ENCODE assay signal across 10 mouse cellular contexts in the genomic region with DNA sequence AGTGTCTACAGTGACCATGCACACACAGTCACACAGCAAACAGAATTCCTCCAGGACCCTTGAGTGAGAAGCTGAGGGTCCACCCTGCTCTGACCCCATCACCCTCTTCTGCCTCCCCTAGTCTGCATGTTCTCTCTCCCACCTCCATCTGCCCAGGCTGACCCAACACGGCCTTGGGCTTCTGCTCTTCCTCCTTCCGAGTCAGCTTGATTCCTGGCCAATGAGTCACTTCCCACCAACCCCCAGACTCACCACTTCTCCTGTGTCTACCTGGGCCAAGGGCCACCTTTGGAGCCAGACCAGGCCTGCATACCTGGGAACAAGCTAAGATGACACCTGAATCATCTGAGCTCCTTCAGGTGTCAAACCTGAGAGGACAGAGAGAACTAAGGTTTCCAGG. TPM values are rescaled to one million over a fixed set of nuclear protein-coding genes. Genes with fewer than 3 reads are reported as not detected.
DNase-seq lines count a peak whose midpoint lies in the region; ATAC-seq and TF ChIP-seq lines count a peak whose summit lies in the region.
"Had no signal": no experiment of that assay in that cellular context is flagged by ENCODE, and none has a peak within 500 bp of the region (broad histone marks: within the 10 kb centered on the region; RNA-seq: fewer than 3 reads in every experiment).

No protein-coding gene starts in this region.

- no peaks in the 10 kb centered on the region for H3K79me2 ChIP-seq in heart, adult 2 months (replicated peaks; ENCODE audit: control insufficient read depth, insufficient read depth, low read length)

- H3K9ac ChIP-seq in heart, embryonic 12.5 days = 0 out of 2 replicates have a peak overlapping the region, but pooled peaks have one; percentile 15
- H3K9ac ChIP-seq in heart, adult 2 months (ENCODE audit: low read depth, low read length) = no peak overlapping the region
- no peak overlapping the region for H3K9ac ChIP-seq in liver, embryonic 12.5 days
- no peak overlapping the region for H3K9ac ChIP-seq in liver, embryonic 11.5 days (ENCODE audit: low read depth, low read length)
- no peak overlapping the region for H3K9ac ChIP-seq in stomach, embryonic 15.5 days
- H3K9ac ChIP-seq: limb, embryonic 13.5 days; midbrain, embryonic 12.5 days had no signal

- no peaks in the 10 kb centered on the region for H3K9me3 ChIP-seq in heart, embryonic 12.5 days (replicated peaks)
- no peaks in the 10 kb centered on the region for H3K9me3 ChIP-seq in liver, embryonic 12.5 days (replicated peaks)
- H3K9me3 ChIP-seq in liver, embryonic 11.5 days (ENCODE audit: control insufficient read depth, low read length) = no peaks in the 10 kb centered on the region
- H3K9me3 ChIP-seq in stomach, embryonic 15.5 days = no peaks in the 10 kb centered on the region
- H3K9me3 ChIP-seq: limb, embryonic 13.5 days; midbrain, embryonic 12.5 days had no signal

- no peak for ATAC-seq in heart, embryonic 12.5 days (ENCODE audit: insufficient number of reproducible peaks, low FRiP score)
- ATAC-seq in liver, embryonic 12.5 days = no peak
- ATAC-seq in liver, embryonic 11.5 days (replicated peaks; ENCODE audit: low FRiP score) = no peak
- no peak for ATAC-seq in stomach, embryonic 15.5 days (ENCODE audit: insufficient read depth, low FRiP score, low read depth)
- ATAC-seq in activated CD4-positive, CD25-positive, alpha-beta regulatory T cell, adult 4 months = no peak

- no peak for TF ChIP-seq CTCF in heart, adult 2 months (IDR thresholded peaks at IDR 0.05)

- peaks cover 23% of the 10 kb centered on the region for H3K4me1 ChIP-seq in heart, embryonic 12.5 days (replicated peaks)
- peaks cover 2% of the 10 kb centered on the region; the same call in 1 of the 2 replicates for H3K4me1 ChIP-seq in heart, adult 2 months (ENCODE audit: control insufficient read depth, insufficient read depth, low read length)
- no peaks in the 10 kb centered on the region for H3K4me1 ChIP-seq in liver, embryonic 12.5 days
- H3K4me1 ChIP-seq in liver, embryonic 11.5 days (replicated peaks; ENCODE audit: control insufficient read depth, insufficient read depth, low read length) = no peaks in the 10 kb centered on the region; the same call in 1 of the 2 replicates
- H3K4me1 ChIP-seq in stomach, embryonic 15.5 days = peaks cover 3% of the 10 kb centered on the region; the same call in 1 of the 2 replicates
- H3K4me1 ChIP-seq: midbrain, embryonic 12.5 days had no signal

- H3K4me2 ChIP-seq in heart, embryonic 12.5 days = no peak overlapping the region
- H3K4me2 ChIP-seq in liver, embryonic 12.5 days = no peak overlapping the region
- H3K4me2 ChIP-seq in liver, embryonic 11.5 days = no peak overlapping the region
- no peak overlapping the region for H3K4me2 ChIP-seq in stomach, embryonic 15.5 days
- H3K4me2 ChIP-seq: limb, embryonic 13.5 days; midbrain, embryonic 12.5 days had no signal

- 29% methylated on average over 2 of the region's 2 CpGs for WGBS in heart, embryonic 12.5 days
- 35% methylated on average over 2 of the region's 2 CpGs for WGBS in heart, adult 2 months
- WGBS in liver, embryonic 12.5 days (ENCODE audit: insufficient replicate concordance) = 17% methylated on average over 2 of the region's 2 CpGs
- 39% methylated on average over 2 of the region's 2 CpGs for WGBS in liver, embryonic 11.5 days
- WGBS in stomach, embryonic 15.5 days = 55% methylated on average over 2 of the region's 2 CpGs

- TF ChIP-seq POLR2A in heart, adult 2 months (IDR thresholded peaks at IDR 0.05; ENCODE audit: insufficient read depth, low read depth, low read length) = no peak

- H3K36me3 ChIP-seq in heart, embryonic 12.5 days = peaks cover 26% of the 10 kb centered on the region
- no peaks in the 10 kb centered on the region for H3K36me3 ChIP-seq in heart, adult 2 months (ENCODE audit: control insufficient read depth, insufficient read depth, low read length)
- H3K36me3 ChIP-seq in liver, embryonic 12.5 days = no peaks in the 10 kb centered on the region
- H3K36me3 ChIP-seq in liver, embryonic 11.5 days (ENCODE audit: control insufficient read depth, insufficient read depth, low read length) = no peaks in the 10 kb centered on the region
- no peaks in the 10 kb centered on the region for H3K36me3 ChIP-seq in stomach, embryonic 15.5 days
- H3K36me3 ChIP-seq: limb, embryonic 13.5 days; midbrain, embryonic 12.5 days had no signal

- peak overlapping the region; percentile 80 for H3K27ac ChIP-seq in heart, embryonic 12.5 days (ENCODE audit: poor library complexity, severe bottlenecking)
- H3K27ac ChIP-seq in heart, adult 2 months = no peak overlapping the region
- peak overlapping the region; percentile 40; the same call in 1 of the 2 replicates for H3K27ac ChIP-seq in liver, embryonic 12.5 days
- no peak overlapping the region; the same call in 1 of the 2 replicates for H3K27ac ChIP-seq in liver, embryonic 11.5 days (ENCODE audit: low read depth, low read length)
- H3K27ac ChIP-seq in stomach, embryonic 15.5 days = peak overlapping the region; percentile 80
- H3K27ac ChIP-seq: limb, embryonic 13.5 days; midbrain, embryonic 12.5 days had no signal

- TF ChIP-seq EP300 in heart, adult 2 months (IDR thresholded peaks at IDR 0.05; ENCODE audit: insufficient read depth, low read depth, low read length) = no peak

- H3K4me3 ChIP-seq in heart, embryonic 12.5 days = no peak overlapping the region
- H3K4me3 ChIP-seq in heart, adult 2 months = no peak overlapping the region
- no peak overlapping the region for H3K4me3 ChIP-seq in liver, embryonic 12.5 days
- H3K4me3 ChIP-seq in liver, embryonic 11.5 days (ENCODE audit: low read depth, low read length) = no peak overlapping the region
- H3K4me3 ChIP-seq in stomach, embryonic 15.5 days (replicated peaks) = no peak overlapping the region
- H3K4me3 ChIP-seq: limb, embryonic 13.5 days; midbrain, embryonic 12.5 days had no signal

- DNase-seq in heart, adult 2 months = no peak
- no peak for DNase-seq in liver, embryonic 11.5 days (ENCODE audit: low spot score)
- peak; percentile 27 for DNase-seq in NIH3T3 (ENCODE audit: low read depth)

- no peaks in the 10 kb centered on the region for H3K27me3 ChIP-seq in heart, embryonic 12.5 days (replicated peaks)
- H3K27me3 ChIP-seq in heart, adult 2 months (ENCODE audit: control insufficient read depth, insufficient read depth, low read length) = no peaks in the 10 kb centered on the region
- no peaks in the 10 kb centered on the region; the same call in 1 of the 2 replicates for H3K27me3 ChIP-seq in liver, embryonic 12.5 days (replicated peaks)
- no peaks in the 10 kb centered on the region for H3K27me3 ChIP-seq in liver, embryonic 11.5 days (replicated peaks; ENCODE audit: control insufficient read depth, insufficient read depth, low read length)
- no peaks in the 10 kb centered on the region for H3K27me3 ChIP-seq in stomach, embryonic 15.5 days (replicated peaks)
- H3K27me3 ChIP-seq: limb, embryonic 13.5 days; midbrain, embryonic 12.5 days had no signal

- intact Hi-C loops in heart, adult 2 months (cut with DNase I) = loop anchor here (1.0 to 2.0 kb wide), 2 partner anchors 492 to 756 kb away; no protein-coding TSS in a partner anchor

RNA-seq across cellular contexts. Expression of gene Parva, which starts 50.7 kb away (rescaled TPM):
- 101 and 103 TPM in 2 replicates for polyA plus RNA-seq in heart, embryonic 12.5 days (2016; fragmentation: Nextera tagmentation; extraction: Ambion mirVana)
- total RNA-seq in heart, adult 2 months (2021) = 10 to 100 TPM; 44.3 to 45.5 TPM
- polyA plus RNA-seq in heart, adult 2 months (2012; rRNA removed) = 30.7 and 43.5 TPM in 2 replicates
- 13.2 and 13.6 TPM in 2 replicates for polyA plus RNA-seq in liver, embryonic 12.5 days (2016; fragmentation: Nextera tagmentation; extraction: Ambion mirVana)
- 24.3 and 28.8 TPM in 2 replicates for polyA plus RNA-seq in liver, embryonic 11.5 days (2014; fragmentation: Nextera tagmentation; extraction: Ambion mirVana)
- polyA plus RNA-seq in stomach, embryonic 15.5 days (2015; fragmentation: Nextera tagmentation; extraction: Ambion mirVana) = 101 and 108 TPM in 2 replicates
- not detected for polyA plus RNA-seq in activated CD4-positive, CD25-positive, alpha-beta regulatory T cell, adult 4 months (2017; shearing (Covaris generic))
- total RNA-seq: MEL had no signal

Comparison
In these comparisons a context has a peak if more than half of its experiments do, and no peak if none do; other contexts are left out.
1. H3K27ac ChIP-seq: peak in heart, embryonic 12.5 days (single experiment), liver, embryonic 12.5 days (single experiment) and stomach, embryonic 15.5 days (single experiment); none in heart, adult 2 months (single experiment) and liver, embryonic 11.5 days (single experiment).
2. RNA of gene Parva, which starts 50.7 kb away (polyA plus RNA-seq): 101 to 103 TPM in heart, embryonic 12.5 days, 101 to 108 TPM in stomach, embryonic 15.5 days, 30.7 to 43.5 TPM in heart, adult 2 months, 24.3 to 28.8 TPM in liver, embryonic 11.5 days and 13.2 to 13.6 TPM in liver, embryonic 12.5 days; not detected in activated CD4-positive, CD25-positive, alpha-beta regulatory T cell, adult 4 months; every median in the first group is over 10 times any median in the second.